Mouse (Mus musculus) brain, adult 2 months (tissue): ENCODE measurements around the gene Gli2.

Source experiments
- DNase-seq: peaks from one replicate; pipeline ENCODE4 v3.0.0; 2011; ENCODE audit warnings: low read depth, low spot score

The Gli2 gene

DNA sequence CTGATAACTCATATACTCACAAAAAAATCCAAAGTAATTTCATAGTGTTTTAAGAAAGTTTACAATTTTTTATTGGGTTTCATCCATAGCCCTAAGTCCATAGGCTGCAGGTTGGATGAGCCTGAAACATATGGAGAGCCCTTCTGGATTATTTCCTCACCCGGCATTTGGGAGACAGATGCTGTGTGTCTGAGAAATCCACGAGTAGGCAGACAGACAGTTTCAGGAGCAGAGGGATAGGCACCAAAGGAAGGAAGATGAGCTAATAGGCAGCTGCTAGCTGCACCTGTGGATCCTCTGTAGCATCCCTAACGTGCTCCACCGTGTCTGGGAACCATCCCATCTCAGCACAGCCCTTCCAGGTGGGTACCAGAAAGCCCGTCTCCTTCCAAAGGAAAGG is 251.3 kb downstream of the Gli2 start:
- DNase-seq: peak; percentile 75

DNA sequence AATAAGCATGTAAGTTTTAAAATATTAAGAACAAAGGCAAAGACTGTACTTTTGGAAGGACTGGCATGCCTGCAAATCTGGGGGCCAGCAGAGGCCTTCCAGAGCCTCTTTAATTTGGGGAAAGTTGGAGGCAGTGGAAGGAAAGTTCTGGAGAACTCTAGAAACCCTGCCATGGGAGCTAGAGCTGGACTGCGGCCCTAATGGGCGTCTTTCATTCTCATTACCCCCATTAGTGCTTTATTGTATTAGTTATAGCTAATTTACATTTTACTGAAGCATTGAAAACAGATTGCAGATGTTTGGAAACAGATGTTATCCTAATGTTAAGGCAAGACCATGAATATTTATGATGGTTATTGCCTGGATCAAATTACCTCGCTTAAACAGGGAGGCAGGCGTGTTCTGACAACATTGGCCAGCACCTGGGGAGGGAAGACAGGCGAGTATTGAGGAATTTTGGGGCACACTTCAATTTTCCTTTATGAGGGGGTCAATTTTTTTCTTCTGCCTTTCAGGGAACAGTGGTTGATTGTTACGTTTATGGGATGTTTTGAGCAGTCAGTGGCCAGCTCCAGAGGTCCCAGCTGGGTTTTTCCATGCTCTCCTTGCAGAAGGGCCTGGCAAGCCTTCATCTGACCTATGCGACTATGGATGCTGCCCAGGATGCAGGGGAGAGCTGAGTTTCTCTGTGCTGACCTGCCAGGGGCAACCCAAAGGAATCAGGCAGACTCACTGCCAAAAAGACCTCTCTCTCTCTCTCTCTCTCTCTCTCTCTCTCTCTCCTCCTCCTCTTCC is 253.9 kb downstream of the Gli2 start:
- DNase-seq: no peak

DNA sequence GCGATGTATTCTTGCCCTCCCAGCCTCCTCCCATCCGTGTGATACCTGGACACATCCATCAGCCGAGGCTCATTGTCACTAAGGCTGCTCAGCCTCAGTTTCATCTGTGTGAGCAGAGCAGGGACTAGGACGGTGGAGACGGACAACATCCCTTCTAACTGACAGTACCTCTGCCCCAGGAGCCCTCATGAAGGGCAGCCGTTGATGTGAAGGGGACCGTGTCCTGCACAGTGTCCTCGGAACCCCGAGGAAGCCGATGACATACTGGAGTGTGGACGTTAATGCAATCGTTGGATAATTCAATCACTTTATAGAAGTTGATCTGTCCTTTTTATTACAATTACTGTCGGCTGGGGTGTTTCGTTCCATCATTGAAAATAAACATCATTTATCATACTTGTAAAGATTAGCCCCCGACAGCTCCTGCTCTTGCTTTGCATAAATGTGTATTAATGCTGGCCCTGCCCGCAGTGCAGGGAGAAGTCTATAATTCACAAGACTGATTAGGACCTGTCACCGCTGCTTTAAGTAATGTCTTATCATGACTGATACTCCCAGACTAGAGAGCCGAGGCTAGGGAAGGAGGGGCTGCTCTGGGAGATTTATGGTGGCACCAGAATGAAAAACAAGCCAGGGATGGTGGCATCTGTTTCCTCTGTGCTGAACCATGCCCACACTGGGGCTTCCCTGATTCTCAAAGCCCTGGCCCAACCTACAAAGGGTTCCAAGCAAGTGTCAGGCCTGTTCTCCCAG is 257.8 kb downstream of the Gli2 start:
- no peak for DNase-seq

DNA sequence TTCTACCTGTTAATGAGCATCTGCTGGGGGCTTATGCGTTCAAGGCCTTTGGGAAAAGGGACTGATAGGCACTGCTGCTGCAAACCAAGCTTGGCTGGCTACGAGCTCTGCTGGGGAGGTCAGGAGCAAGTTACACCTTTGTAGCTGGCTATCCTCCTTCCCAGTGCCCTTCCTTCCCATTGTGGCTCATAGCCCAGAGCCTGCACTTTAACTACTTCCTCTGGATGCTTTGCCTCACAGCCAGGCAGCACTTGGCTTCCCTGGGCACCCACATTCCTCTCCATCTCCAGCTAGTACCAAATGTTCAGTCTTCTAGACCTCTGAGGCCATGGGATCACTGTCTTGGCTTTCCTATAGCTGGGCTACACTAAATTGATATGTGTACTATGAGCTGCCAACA is 263.5 kb downstream of the Gli2 start:
- no peak for DNase-seq

DNA sequence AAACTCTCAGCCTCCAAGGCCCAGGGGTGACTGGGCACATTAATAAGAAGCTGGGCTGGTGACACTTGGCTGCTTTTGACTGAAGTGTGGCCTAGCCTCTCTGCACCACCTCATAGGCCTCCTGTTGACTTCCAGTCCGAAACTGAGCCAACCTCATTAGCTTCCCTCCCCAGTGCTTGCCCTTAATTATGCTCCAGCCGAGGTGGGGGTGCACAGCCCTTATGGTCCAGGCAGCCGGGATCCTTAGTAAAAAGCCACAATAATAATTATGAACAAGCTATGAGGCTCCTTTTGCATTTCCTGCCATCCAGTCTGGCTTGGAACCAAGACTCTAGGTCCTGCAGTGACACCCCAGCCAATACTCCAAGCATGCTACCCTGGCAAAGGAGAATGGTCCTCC is 264.0 kb downstream of the Gli2 start:
- DNase-seq: peak; percentile 65

DNA sequence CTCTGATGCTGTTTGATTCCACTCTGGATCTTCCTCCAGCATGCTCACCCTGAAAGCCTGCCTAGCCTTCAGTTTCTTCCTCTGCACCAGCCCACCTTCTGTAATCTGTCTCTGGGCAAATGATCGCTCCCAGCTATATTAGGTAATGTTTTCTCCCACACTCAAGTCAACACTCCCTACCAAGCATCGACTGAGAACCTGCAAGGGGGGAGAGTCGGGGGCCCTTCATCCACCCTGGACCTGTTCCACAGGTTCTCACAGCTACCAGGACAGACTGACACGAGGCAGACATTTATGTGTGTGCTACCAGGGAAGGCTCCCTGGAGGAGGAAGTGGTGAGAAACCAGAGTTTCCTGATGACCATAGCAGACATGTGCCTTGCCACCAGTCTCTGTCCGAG is 264.6 kb downstream of the Gli2 start:
- DNase-seq: peak; percentile 43

DNA sequence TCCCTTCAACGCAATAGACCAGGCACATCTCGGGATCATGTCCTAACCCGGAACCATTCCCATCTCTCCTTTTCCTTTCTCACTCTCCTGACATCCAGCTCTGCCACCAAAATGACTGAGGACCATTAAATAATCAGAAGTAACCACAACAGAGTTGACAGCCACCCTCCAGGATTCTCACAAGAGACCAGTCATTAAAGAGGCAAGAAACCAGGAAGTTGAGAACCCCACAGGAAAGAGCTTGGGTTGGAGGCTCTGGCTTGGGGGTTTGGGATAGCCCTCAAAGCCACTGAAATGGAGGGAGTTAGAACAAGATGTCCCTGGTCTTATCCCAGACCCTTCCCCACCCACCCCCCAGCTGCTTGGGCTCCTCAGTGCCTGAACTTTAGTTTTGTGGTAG is 265.9 kb downstream of the Gli2 start:
- DNase-seq: no peak
